Mouse (Mus musculus): ENCODE results near the gene Rpl4. TPM values are rescaled to one million over a fixed set of nuclear protein-coding genes. Genes with fewer than 3 reads are reported as not detected.
"Not testable (repeated sequence)": the region's sequence is repeated elsewhere in the genome, so short reads cannot be mapped to it uniquely, and the experiment has no call there.

Rpl4 gene
- total RNA-seq (2012; rRNA removed) = 1,886 and 1,956 TPM in 2 replicates
- 1,996 and 2,178 TPM in 2 replicates for total RNA-seq (2014; rRNA removed)
- polyA plus RNA-seq (2012; ENCODE audit: insufficient read length, low read depth) = 3,885 and 4,069 TPM in 2 replicates

DNA sequence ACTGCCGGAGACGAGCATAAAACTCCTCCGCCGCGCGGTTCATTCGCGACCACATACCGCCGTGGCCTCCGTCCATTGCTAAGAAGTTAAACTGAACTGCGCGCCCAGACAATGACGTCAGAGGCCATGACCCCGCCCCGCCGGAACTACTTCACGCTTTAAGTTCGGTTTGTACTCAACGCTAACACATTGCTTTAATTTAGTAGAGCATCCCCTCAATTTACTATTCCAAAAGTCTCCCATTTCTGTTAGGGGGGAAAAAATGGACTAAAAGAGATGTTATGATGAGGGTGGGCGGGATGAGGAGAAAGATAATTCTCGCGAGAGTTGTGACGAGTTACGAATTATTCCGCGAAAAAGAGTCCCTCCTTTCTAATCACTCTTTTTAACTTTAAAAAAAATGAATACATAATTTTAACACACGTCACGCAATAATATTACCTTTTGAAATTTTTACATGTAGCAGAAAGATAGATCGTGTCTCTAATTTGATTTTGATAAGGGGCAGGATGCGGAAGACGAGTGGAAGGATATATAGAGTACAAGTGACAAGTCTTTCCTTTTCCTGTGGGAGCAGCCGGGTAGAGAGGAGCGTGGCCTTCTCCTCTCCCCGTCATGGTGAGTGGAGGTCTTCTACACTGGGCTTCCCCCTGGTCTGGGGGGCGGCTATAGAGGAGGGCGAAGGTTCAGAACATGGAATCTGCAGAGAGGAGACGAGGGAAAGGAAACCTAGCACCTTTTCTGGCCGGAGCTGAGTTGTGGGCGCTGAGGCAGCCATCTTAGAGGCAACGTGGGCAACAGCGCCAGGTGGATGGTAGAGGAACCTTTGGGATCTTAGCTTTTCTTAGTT is at the start of gene Rpl4, which contains the start of gene Zwilch:
TSS of gene Rpl4 (plus strand) at position 560 of the 850 bp plus-strand sequence.
TSS of gene Zwilch (minus strand) at position 289 of the 850 bp plus-strand sequence.
- dilution Hi-C loops (cut with MboI; ENCODE audit: extremely low pct_ligation_motif_present, extremely low pct_unique_long_range_greater_than_20kb, low sequenced_read_pairs) (no loop called here), in situ Hi-C loops (cut with MboI; ENCODE audit: low pct_ligation_motif_present, low pct_unique_long_range_greater_than_20kb, low sequenced_read_pairs) (no loop called here)
- peak within 1 kb of the TSS; percentile 91 to 96 (median 92) for H3K4me3 ChIP-seq (replicated peaks in 1 of 3; ENCODE audit: low read depth in 2 of 3, low read length in 2 of 3, poor library complexity in 1 of 3)
- H3K9ac ChIP-seq (ENCODE audit: insufficient read depth, low read depth) = peak within 1 kb of the TSS; percentile 93
- H3K27me3 ChIP-seq (replicated peaks) = no peaks in the 10 kb centered on the region
- H3K4me2 ChIP-seq (ENCODE audit: insufficient read depth, low read depth, poor library complexity, severe bottlenecking) = peak within 1 kb of the TSS; percentile 98
- H3K9me3 ChIP-seq (replicated peaks; ENCODE audit: low read length) = no peaks in the 10 kb centered on the region
- DNase-seq (ENCODE audit: extremely low read depth) = peak; percentile 82
- peak within 1 kb of the TSS; percentile 76 for H3K27ac ChIP-seq (ENCODE audit: insufficient read depth, low read depth)
- peaks cover 32 to 54% of the 10 kb centered on the region in 2 experiments for H3K36me3 ChIP-seq (replicated peaks in 1 of 2; ENCODE audit: control insufficient read depth in 1 of 2, insufficient read depth in 1 of 2, low read length in 1 of 2)
- TF ChIP-seq PAX5 (IDR thresholded peaks at IDR 0.05; ENCODE audit: low read length) (no peak), ELF1 (IDR thresholded peaks at IDR 0.05; ENCODE audit: low read depth, low read length) (peak; percentile 85), MAX (IDR thresholded peaks at IDR 0.05; ENCODE audit: low read length) (peak; percentile 91), RCOR1 (conservative IDR thresholded peaks at IDR 0.05; ENCODE audit: low read depth, low read length) (0 out of 2 replicates have a peak, but pooled peaks have one; percentile 19), MEF2A (IDR thresholded peaks at IDR 0.05; ENCODE audit: borderline replicate concordance, low read depth, low read length) (no peak; the same call in none of the 2 replicates), SIN3A (IDR thresholded peaks at IDR 0.05; ENCODE audit: low read length) (peak; percentile 96), MXI1 (IDR thresholded peaks at IDR 0.05; ENCODE audit: low read depth, low read length) (peak; percentile 87), NRF1 (IDR thresholded peaks at IDR 0.05; ENCODE audit: low read depth, low read length) (peak; percentile 33; the same call in 1 of the 2 replicates), MAZ (IDR thresholded peaks at IDR 0.05; ENCODE audit: low read depth, low read length) (peak; percentile 22; the same call in 1 of the 2 replicates), MYC (IDR thresholded peaks at IDR 0.05; ENCODE audit: low read depth, low read length) (peak; percentile 97), E2F4 (IDR thresholded peaks at IDR 0.05; ENCODE audit: insufficient replicate concordance, low read depth, low read length) (peak; percentile 93), BHLHE40 (IDR thresholded peaks at IDR 0.05; ENCODE audit: low read depth, low read length) (no peak), JUND (conservative IDR thresholded peaks at IDR 0.05; ENCODE audit: low read depth, low read length) (no peak), CHD2 (IDR thresholded peaks at IDR 0.05; ENCODE audit: low read length) (peak; percentile 99), ETS1 (conservative IDR thresholded peaks at IDR 0.05; ENCODE audit: low read depth, low read length) (no peak), KAT2A (IDR thresholded peaks at IDR 0.05; ENCODE audit: insufficient replicate concordance, low read length) (peak; percentile 99), POLR2A (IDR thresholded peaks at IDR 0.05; ENCODE audit: low read depth, low read length) (peak; percentile 88), POLR2AphosphoS2 (IDR thresholded peaks at IDR 0.05; ENCODE audit: low read depth, low read length) (peak; percentile 96), NELFE (IDR thresholded peaks at IDR 0.05; ENCODE audit: low read depth, low read length) (peak; percentile 98), ZNF384 (IDR thresholded peaks at IDR 0.05; ENCODE audit: low read depth, low read length) (no peak), ZMIZ1 (IDR thresholded peaks at IDR 0.05; ENCODE audit: low read depth, low read length) (peak; percentile 76), IRF4 (IDR thresholded peaks at IDR 0.05; ENCODE audit: low read depth, low read length) (0 out of 2 replicates have a peak, but pooled peaks have one; percentile 51), GABPA (IDR thresholded peaks at IDR 0.05; ENCODE audit: insufficient replicate concordance, low read depth, low read length) (no peak), TCF12 (IDR thresholded peaks at IDR 0.05; ENCODE audit: low read depth, low read length) (peak; percentile 95), UBTF (IDR thresholded peaks at IDR 0.05; ENCODE audit: low read depth, low read length) (0 out of 2 replicates have a peak, but pooled peaks have one; percentile 48), HCFC1 (IDR thresholded peaks at IDR 0.05; ENCODE audit: low read depth, low read length) (peak; percentile 87), TBP (conservative IDR thresholded peaks at IDR 0.05; ENCODE audit: low read depth, low read length) (peak; percentile 99)
- peaks cover 75% of the 10 kb centered on the region for H3K79me2 ChIP-seq (replicated peaks; ENCODE audit: control insufficient read depth, extremely low read depth, insufficient read depth, poor library complexity, severe bottlenecking)
- H3K4me1 ChIP-seq (ENCODE audit: control insufficient read depth in 1 of 2, insufficient read depth in 2 of 2) = peaks cover 0 to 36% of the 10 kb centered on the region in 2 experiments; a peak in 2 of 4 replicates

DNA sequence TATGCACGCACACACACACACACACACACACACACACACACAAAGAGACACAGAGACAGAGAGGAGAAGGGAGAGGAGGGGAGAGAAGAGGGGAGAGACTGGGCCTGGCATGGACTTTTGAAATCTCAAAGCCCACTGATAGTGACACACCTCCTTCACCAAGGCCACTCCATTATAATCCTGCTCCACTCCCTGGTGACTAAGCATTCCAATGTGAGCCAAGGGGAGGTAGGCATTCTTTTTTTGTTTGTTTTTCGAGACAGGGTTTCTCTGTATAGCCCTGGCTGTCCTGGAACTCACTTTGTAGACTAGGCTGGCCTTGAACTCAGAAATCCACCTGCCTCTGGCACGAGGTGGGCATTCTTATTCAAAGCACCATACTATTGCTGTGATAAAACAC is 48.3 kb upstream of the Rpl4 start:
- H3K4me3 ChIP-seq (replicated peaks in 1 of 3; ENCODE audit: low read depth in 2 of 3, low read length in 2 of 3, poor library complexity in 1 of 3); in situ Hi-C loops (cut with MboI; ENCODE audit: low pct_ligation_motif_present, low pct_unique_long_range_greater_than_20kb, low sequenced_read_pairs); dilution Hi-C loops (cut with MboI; ENCODE audit: extremely low pct_ligation_motif_present, extremely low pct_unique_long_range_greater_than_20kb, low sequenced_read_pairs); H3K4me2 ChIP-seq (ENCODE audit: insufficient read depth, low read depth, poor library complexity, severe bottlenecking); H3K9ac ChIP-seq (ENCODE audit: insufficient read depth, low read depth); H3K4me1 ChIP-seq (ENCODE audit: control insufficient read depth in 1 of 2, insufficient read depth in 2 of 2); H3K36me3 ChIP-seq (replicated peaks in 1 of 2; ENCODE audit: control insufficient read depth in 1 of 2, insufficient read depth in 1 of 2, low read length in 1 of 2); DNase-seq (ENCODE audit: extremely low read depth); H3K9me3 ChIP-seq (replicated peaks; ENCODE audit: low read length); H3K79me2 ChIP-seq (replicated peaks; ENCODE audit: control insufficient read depth, extremely low read depth, insufficient read depth, poor library complexity, severe bottlenecking); H3K27me3 ChIP-seq (replicated peaks); H3K27ac ChIP-seq (ENCODE audit: insufficient read depth, low read depth): not testable (repeated sequence)
